In genomic region chr9:66922076-66922475, GRCm38 (mm10) we compare ENCODE assay signal across 11 mouse cellular contexts. TPM values are rescaled to one million over a fixed set of nuclear protein-coding genes. Genes with fewer than 3 reads are reported as not detected.
DNase-seq lines count a peak whose midpoint lies in the region.
"Had no signal": no experiment of that assay in that cellular context is flagged by ENCODE, and none has a peak within 500 bp of the region (broad histone marks: within the 10 kb centered on the region; RNA-seq: fewer than 3 reads in every experiment).

No protein-coding gene starts in this region.

- intact Hi-C loops in heart, postnatal 10 days (cut with DNase I): no loop called here

- H3K27me3 ChIP-seq in splenic B cell, adult 2 months (ENCODE audit: control insufficient read depth, insufficient read depth, low read length, poor library complexity, severe bottlenecking): no peaks in the 10 kb centered on the region
- H3K27me3 ChIP-seq: liver, embryonic 15.5 days had no signal

- no peaks in the 10 kb centered on the region; the same call in 1 of the 2 replicates for H3K36me3 ChIP-seq in splenic B cell, adult 2 months (ENCODE audit: control insufficient read depth, insufficient read depth, low read length, poor library complexity, severe bottlenecking)

- DNase-seq in heart, postnatal 4 days: peak; percentile 28
- no peak for DNase-seq in heart, postnatal 10 days
- DNase-seq in testis, postnatal 10 days (ENCODE audit: low spot score): peak; percentile 57
- no peak for DNase-seq in testis, postnatal 14 days (ENCODE audit: low spot score)
- peak; percentile 14 for DNase-seq in MEL-GATA-1-ER (ENCODE audit: extremely low read depth, low read depth)
- DNase-seq in splenic B cell, adult 2 months (ENCODE audit: low read depth, low spot score): peak; percentile 57
- DNase-seq in right cerebral cortex, postnatal 25 days: no peak
- DNase-seq: cerebellum, adult 9-10 months; gastrocnemius, postnatal 25 days; heart, postnatal 14 days had no signal

RNA-seq across cellular contexts. Expression of gene Rab8b, which starts 2.6 kb away (rescaled TPM):
- 10 to 100 TPM; 17.8 to 18.5 TPM for total RNA-seq in heart, postnatal 4 days (2021)
- total RNA-seq in heart, postnatal 10 days (2021): 10 to 100 TPM; 15.9 to 19.0 TPM

RNA-seq across cellular contexts. Expression of gene Rps27l, which starts 23.8 kb away (rescaled TPM):
- 100 to 1,000 TPM; 253 to 256 TPM for total RNA-seq in heart, postnatal 4 days (2021)
- total RNA-seq in heart, postnatal 10 days (2021): 100 to 1,000 TPM; 247 to 258 TPM

RNA-seq across cellular contexts. Expression of gene Lactb, which starts 53.2 kb away (rescaled TPM):
- 10 to 100 TPM; 20.9 to 21.6 TPM for total RNA-seq in heart, postnatal 4 days (2021)
- total RNA-seq in heart, postnatal 10 days (2021): 10 to 100 TPM; 22.2 to 23.7 TPM

Comparison
In these comparisons a context has a peak if more than half of its experiments do, and no peak if none do; other contexts are left out.
1. DNase-seq: peak in heart, postnatal 4 days (single experiment), testis, postnatal 10 days (single experiment), MEL-GATA-1-ER (single experiment) and splenic B cell, adult 2 months (single experiment); none in heart, postnatal 10 days (0 of 2), testis, postnatal 14 days (single experiment) and right cerebral cortex, postnatal 25 days (single experiment).